Mouse (Mus musculus) liver, embryonic 14.5 days (tissue): ENCODE data around the gene Susd3. TPM values are rescaled to one million over a fixed set of nuclear protein-coding genes. Genes with fewer than 3 reads are reported as not detected.
A peak's percentile ranks its signal among the peaks of the same experiment; 100 is the strongest.

ENCODE experiments used
- ATAC-seq: fragments of 200-750 bp; cut with Nextera tagmentation; 2 replicates; pipeline ENCODE4 v1.8.0; 2017; ENCODE audit warnings: moderate number of reproducible peaks, mild to moderate bottlenecking, moderate library complexity; ENCODE audit not compliant: insufficient read depth
- DNase-seq, 3 experiments: peaks; one replicate each; pipeline ENCODE4 v3.0.0-alpha.2; 2012 to 2013; ENCODE audit warnings: low read depth in 3 of 3, low spot score in 3 of 3
- H3K27ac ChIP-seq: fragments of 300-500 bp; sonication (generic); 2 replicates; pipeline ENCODE4 v1.5.1; 2014; ENCODE audit warnings: moderate library complexity, mild to moderate bottlenecking, control low read depth, inconsistent platforms
- H3K27me3 ChIP-seq: fragments of 300-500 bp; sonication (generic); 2 replicates; pipeline ENCODE4 v1.6.1; 2014; ENCODE audit warnings: mild to moderate bottlenecking, low read length, moderate library complexity; ENCODE audit not compliant: control insufficient read depth, insufficient read depth
- H3K36me3 ChIP-seq: fragments of 300-500 bp; sonication (generic); replicated peaks from 2 replicates; pipeline ENCODE4 v1.6.1; 2014; ENCODE audit warnings: low read depth; ENCODE audit not compliant: control insufficient read depth, insufficient read depth
- H3K4me1 ChIP-seq, 2 experiments: fragments of 200-500 bp in 1 of 2; fragments of 300-500 bp in 1 of 2; sonication (generic) in 1 of 2; replicated peaks; 2 replicates each; pipeline ENCODE4 v1.6.1; 2012 to 2014; ENCODE audit warnings: antibody characterized with exemption in 1 of 2, inconsistent platforms in 1 of 2, low read length in 1 of 2; ENCODE audit not compliant: control insufficient read depth in 2 of 2, insufficient read depth in 2 of 2
- H3K4me2 ChIP-seq: fragments of 300-500 bp; sonication (generic); 2 replicates; pipeline ENCODE4 v1.6.1; 2014; ENCODE audit warnings: low read depth, mild to moderate bottlenecking, control low read depth, moderate library complexity
- H3K4me3 ChIP-seq, 2 experiments: fragments of 200-500 bp in 1 of 2; fragments of 300-500 bp in 1 of 2; sonication (generic) in 1 of 2; 2 replicates each; pipeline ENCODE4 v1.5.1; 2012 to 2014; ENCODE audit warnings: low read depth in 2 of 2, low read length in 2 of 2, mild to moderate bottlenecking in 2 of 2, control low read depth in 1 of 2, inconsistent platforms in 1 of 2, moderate library complexity in 1 of 2; ENCODE audit not compliant: insufficient read depth in 1 of 2
- H3K9ac ChIP-seq: fragments of 300-500 bp; sonication (generic); replicated peaks from 2 replicates; pipeline ENCODE4 v1.6.1; 2014; ENCODE audit warnings: mild to moderate bottlenecking, control low read depth, moderate library complexity
- H3K9me3 ChIP-seq: fragments of 300-500 bp; sonication (generic); 2 replicates; pipeline ENCODE4 v1.6.1; 2016; ENCODE audit warnings: low read length, mixed read lengths; ENCODE audit not compliant: control insufficient read depth
- CTCF ChIP-seq: IDR thresholded peaks from 2 replicates; pipeline ENCODE4 v1.5.1; 2016; ENCODE audit warnings: antibody characterized with exemption, low read depth, control low read depth
- EP300 ChIP-seq: IDR thresholded peaks from 2 replicates; pipeline ENCODE4 v1.6.1; 2016; ENCODE audit warnings: antibody characterized with exemption, low read depth
- WGBS: fragments of 180-500 bp; shearing (Covaris S2); extraction: QIAGEN DNeasy Blood & Tissue Kit; methylation state at CpG from one replicate; pipeline ENCODE4 v1.1.7; 2014; ENCODE audit not compliant: insufficient replicate concordance; 5-methylcytosine and 5-hydroxymethylcytosine counted together
- polyA plus RNA-seq, 2 experiments: library from polyadenylated mRNA; depleted of rRNA in 1 of 2; stranded (reverse) in 1 of 2; unstranded in 1 of 2; fragments of >200 nt; fragmentation: Nextera tagmentation in 1 of 2; extraction: Ambion mirVana in 1 of 2; gene quantifications; 2 replicates each; pipeline versions ENCODE4 v1.2.1 to v1.2.3; 2012 to 2014

The Susd3 gene
- polyA plus RNA-seq, 2 experiments, result 1.1 to 1.2 TPM

DNA sequence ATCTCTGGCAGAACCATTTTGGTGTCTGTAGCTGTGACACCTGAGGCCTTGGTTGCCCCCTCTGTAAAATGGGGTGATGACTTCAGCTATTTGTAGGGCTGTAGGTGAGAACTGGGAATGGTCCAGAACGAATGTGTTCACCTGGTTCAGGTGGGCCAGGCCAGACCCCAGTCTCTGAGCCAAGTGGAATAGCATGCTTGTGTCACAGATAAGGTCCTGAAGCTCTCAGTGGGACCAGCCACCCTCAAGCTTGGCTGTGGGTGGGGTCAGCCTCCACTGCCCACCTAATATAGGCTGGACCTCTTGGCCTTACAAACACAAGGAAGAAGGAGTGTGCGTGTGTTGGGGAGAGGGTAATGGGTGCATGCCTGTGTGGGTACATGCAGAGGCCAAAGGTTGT is 42.2 kb downstream of the Susd3 start:
- H3K27ac ChIP-seq, result no peak overlapping the region
- no peak for ATAC-seq
- no peak overlapping the region for H3K9ac ChIP-seq
- H3K9me3 ChIP-seq, result no peaks in the 10 kb centered on the region
- DNase-seq, result no peak
- no peaks in the 10 kb centered on the region for H3K27me3 ChIP-seq
- H3K36me3 ChIP-seq, result no peaks in the 10 kb centered on the region
- no peak overlapping the region for H3K4me3 ChIP-seq
- H3K4me2 ChIP-seq, result no peak overlapping the region
- no peak for TF ChIP-seq EP300
- no peak for TF ChIP-seq CTCF
- 0 out of 4 replicates have a peak, but pooled peaks cover 0 to 2% of the 10 kb centered on the region in 2 experiments for H3K4me1 ChIP-seq
- WGBS, result 74% methylated on average over 2 of the region's 2 CpGs

DNA sequence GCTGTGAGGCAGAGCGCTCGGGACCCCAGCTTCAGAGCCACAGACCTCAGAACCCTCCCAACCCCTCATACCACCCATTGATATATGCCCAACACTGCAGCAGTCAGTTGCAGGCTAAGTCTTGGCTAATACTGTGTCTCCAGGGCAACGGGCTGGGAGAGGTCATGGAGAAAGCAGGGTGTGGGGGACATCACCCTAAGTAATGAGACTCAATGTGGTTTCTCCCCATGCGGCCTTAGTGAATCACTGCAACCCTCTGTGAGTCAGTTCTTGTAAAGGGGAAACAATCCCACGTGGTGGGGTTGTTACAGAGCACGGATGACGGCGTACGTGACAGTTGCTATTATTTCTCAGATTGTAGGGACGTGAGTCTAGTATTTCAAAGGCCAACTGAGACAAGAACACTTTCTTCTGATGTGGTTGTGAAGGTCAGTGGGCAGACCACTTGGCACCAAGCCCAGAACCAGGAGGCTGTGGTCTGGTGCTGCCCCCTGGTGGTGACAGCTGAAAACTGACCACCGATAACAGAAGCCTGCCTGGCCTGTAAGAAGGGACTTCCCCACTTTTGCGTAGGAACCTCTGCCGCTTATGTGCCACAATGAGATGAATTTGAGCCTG is 43.0 kb downstream of the Susd3 start:
- ATAC-seq (no peak), DNase-seq (peak in 2 of 3 experiments; percentile 36 to 38)
- 48% methylated on average over 13 of the region's 13 CpGs for WGBS
- Histone ChIP-seq H3K36me3 (no peaks in the 10 kb centered on the region), H3K27ac (no peak overlapping the region), H3K4me3 (no peak overlapping the region), H3K4me1 (peaks cover 0 to 3% of the 10 kb centered on the region in 2 experiments; a peak in 1 of 4 replicates), H3K27me3 (no peaks in the 10 kb centered on the region), H3K9me3 (no peaks in the 10 kb centered on the region), H3K4me2 (no peak overlapping the region), H3K9ac (no peak overlapping the region)
- TF ChIP-seq CTCF (peak; percentile 96), EP300 (no peak)

DNA sequence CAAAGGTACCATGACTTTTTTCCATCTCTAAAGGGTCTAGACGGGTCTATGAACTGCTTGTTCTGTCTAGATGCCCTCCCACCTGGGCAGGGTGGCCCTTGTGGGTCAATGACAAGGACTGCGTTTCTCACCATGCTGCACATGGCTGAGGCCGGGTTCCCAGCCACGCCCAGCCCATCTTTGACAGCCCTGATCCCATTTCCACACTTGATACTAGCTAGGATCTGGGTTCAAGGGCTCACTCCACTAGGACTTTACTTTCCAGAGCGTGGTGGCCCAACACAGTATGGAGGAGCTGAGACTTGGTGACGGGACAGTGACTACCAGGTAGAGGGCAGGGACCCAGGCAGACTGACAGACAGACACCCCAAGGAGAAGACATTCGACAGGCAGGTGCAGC is 46.0 kb downstream of the Susd3 start:
- WGBS, result 69% methylated on average over 7 of the region's 7 CpGs
- TF ChIP-seq EP300, result no peak
- no peak for TF ChIP-seq CTCF
- Histone ChIP-seq H3K4me1 (peaks cover 0 to 2% of the 10 kb centered on the region in 2 experiments; a peak in 1 of 4 replicates), H3K4me2 (no peak overlapping the region), H3K27me3 (no peaks in the 10 kb centered on the region), H3K9ac (no peak overlapping the region), H3K4me3 (no peak overlapping the region), H3K27ac (no peak overlapping the region), H3K9me3 (no peaks in the 10 kb centered on the region), H3K36me3 (no peaks in the 10 kb centered on the region)
- ATAC-seq (no peak), DNase-seq (no peak)

DNA sequence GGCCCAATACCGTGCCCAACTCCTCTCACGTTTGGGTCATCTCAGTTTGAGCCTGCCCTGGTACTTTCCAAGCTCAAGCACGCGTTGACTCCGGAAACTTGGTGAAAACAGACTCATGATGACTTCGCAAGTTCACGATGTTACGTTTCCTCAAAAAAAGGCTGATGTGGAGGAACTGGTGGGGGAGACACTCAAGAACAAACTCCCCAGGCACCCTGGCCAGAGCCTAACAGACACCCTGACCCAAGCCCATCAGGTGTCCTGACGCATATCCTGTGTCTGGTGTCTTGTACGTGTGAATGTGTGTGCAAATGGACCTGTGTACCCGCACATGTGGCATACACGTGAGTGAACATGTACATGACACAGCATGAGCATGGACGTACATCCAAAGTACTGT is 47.8 kb downstream of the Susd3 start:
- no peak for DNase-seq
- H3K27ac ChIP-seq, result no peak overlapping the region
- ATAC-seq, result no peak
- WGBS, result 49% methylated on average over 13 of the region's 13 CpGs
- no peaks in the 10 kb centered on the region for H3K9me3 ChIP-seq
- H3K4me2 ChIP-seq, result no peak overlapping the region
- no peak overlapping the region for H3K9ac ChIP-seq
- peaks cover 0 to 2% of the 10 kb centered on the region in 2 experiments; a peak in 2 of 4 replicates for H3K4me1 ChIP-seq
- no peaks in the 10 kb centered on the region for H3K36me3 ChIP-seq
- no peak overlapping the region for H3K4me3 ChIP-seq
- TF ChIP-seq EP300, result no peak
- TF ChIP-seq CTCF, result no peak
- H3K27me3 ChIP-seq, result no peaks in the 10 kb centered on the region

DNA sequence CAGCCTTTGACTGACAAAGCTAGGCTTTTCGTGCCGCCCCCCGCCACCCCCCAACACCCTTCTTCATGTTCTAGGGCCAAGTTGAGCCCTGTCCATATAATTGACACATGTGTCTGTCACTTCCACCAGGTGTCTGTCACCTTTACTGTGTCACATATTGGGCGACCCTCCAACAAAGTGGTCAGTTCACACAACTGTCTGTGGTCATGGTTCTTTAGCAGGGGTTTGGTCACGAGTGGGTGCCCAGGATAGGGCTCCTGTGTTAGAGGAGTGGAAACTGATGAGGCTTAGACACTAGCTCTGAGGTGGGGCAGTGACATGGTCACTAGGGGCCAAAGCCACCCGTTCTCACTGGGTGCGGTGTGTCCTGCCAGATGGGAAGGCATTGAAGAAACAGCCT is 48.6 kb downstream of the Susd3 start:
- Histone ChIP-seq H3K4me2 (no peak overlapping the region), H3K4me1 (peaks cover 0 to 2% of the 10 kb centered on the region in 2 experiments; a peak in 2 of 4 replicates), H3K9ac (no peak overlapping the region), H3K27me3 (no peaks in the 10 kb centered on the region), H3K4me3 (no peak overlapping the region), H3K36me3 (no peaks in the 10 kb centered on the region), H3K9me3 (no peaks in the 10 kb centered on the region), H3K27ac (no peak overlapping the region)
- 78% methylated on average over 7 of the region's 7 CpGs for WGBS
- DNase-seq, result no peak
- TF ChIP-seq EP300 (no peak), CTCF (no peak)
- no peak for ATAC-seq
